Mouse (Mus musculus) G1E (cell line): ENCODE results near the gene Rsph1.

Experiments
- CTCF ChIP-seq: IDR thresholded peaks from 2 replicates; pipeline ENCODE4 v1.5.1; 2012; ENCODE audit warnings: low read depth, low read length, inconsistent platforms, mixed read lengths
- GATA1 ChIP-seq: IDR thresholded peaks from 2 replicates; pipeline ENCODE4 v1.6.1; 2012; ENCODE audit warnings: borderline replicate concordance, low read length, inconsistent platforms, mixed read lengths
- POLR2AphosphoS5 ChIP-seq: IDR thresholded peaks from 2 replicates; pipeline ENCODE4 v1.6.1; 2012; ENCODE audit warnings: low read depth, low read length, inconsistent platforms; ENCODE audit not compliant: insufficient replicate concordance
- TAL1 ChIP-seq: conservative IDR thresholded peaks from 2 replicates; pipeline ENCODE4 v1.6.1; 2012; ENCODE audit warnings: low read depth, low read length, inconsistent platforms, mixed read lengths

DNA sequence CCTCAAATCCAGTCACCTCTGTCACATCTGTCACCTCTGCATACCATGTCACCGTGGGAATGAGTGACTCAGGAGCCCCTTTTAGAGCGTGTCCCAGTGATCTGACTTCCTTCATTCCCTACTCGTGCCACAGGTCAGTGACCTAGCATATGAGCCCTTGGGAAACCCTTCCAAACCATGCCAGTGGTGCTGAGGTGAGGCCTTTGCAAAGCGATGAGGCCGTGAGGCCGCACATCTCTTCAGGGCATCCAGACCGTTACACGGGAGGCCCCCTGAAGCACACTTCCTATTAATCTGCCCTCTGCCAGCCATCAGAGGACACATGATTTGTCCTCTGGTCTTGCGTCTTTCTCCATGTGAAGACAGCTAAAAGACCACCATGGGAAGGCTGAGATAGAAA, 2.4 kb upstream of the Rsph1 start:
- TF ChIP-seq CTCF = no peak
- TF ChIP-seq GATA1 = no peak
- no peak for TF ChIP-seq TAL1
- TF ChIP-seq POLR2AphosphoS5 = no peak
